ENCODE assay signal across 9 mouse cellular contexts in genomic region chr3:57846912-57847759, GRCm38 (mm10). TPM values are rescaled to one million over a fixed set of nuclear protein-coding genes. Genes with fewer than 3 reads are reported as not detected.
A peak's percentile ranks its signal among the peaks of the same experiment; 100 is the strongest.
DNase-seq lines count a peak whose midpoint lies in the region; ATAC-seq and TF ChIP-seq lines count a peak whose summit lies in the region.
"Had no signal": no experiment of that assay in that cellular context is flagged by ENCODE, and none has a peak within 500 bp of the region (broad histone marks: within the 10 kb centered on the region; RNA-seq: fewer than 3 reads in every experiment).

No protein-coding gene starts in this region.

- H3K4me1 ChIP-seq in hindbrain, embryonic 16.5 days (ENCODE audit: control insufficient read depth, insufficient read depth, low read depth, low read length): peaks cover 18% of the 10 kb centered on the region
- H3K4me1 ChIP-seq in megakaryocyte, embryonic 14.5 days: peaks cover 19% of the 10 kb centered on the region

- no peak for TF ChIP-seq CTCF in gastrocnemius, adult 2 months (IDR thresholded peaks at IDR 0.05)

- intact Hi-C loops in gastrocnemius, adult 2 months (cut with DNase I): loop anchor here (1.0 to 10.0 kb wide), 5 partner anchors 74 to 568 kb away; partner anchors contain the start of gene Tsc22d2

- DNase-seq in NIH3T3 (ENCODE audit: low read depth): peak; percentile 79
- peak; percentile 79 for DNase-seq in cerebellum, adult 9-11 months
- peak; percentile 85 for DNase-seq in gastrocnemius, adult 2 months
- peak; percentile 45 to 60 for DNase-seq in left cerebral cortex, adult 8-10 months (ENCODE audit: low spot score in 2 of 2)
- peak; percentile 61 for DNase-seq in right cerebral cortex, postnatal 14 days
- peak; percentile 49 for DNase-seq in urinary bladder, postnatal 25 days (ENCODE audit: low spot score)

- H3K36me3 ChIP-seq in hindbrain, embryonic 16.5 days (ENCODE audit: control insufficient read depth, insufficient read depth, low read length): peaks cover 15% of the 10 kb centered on the region
- H3K36me3 ChIP-seq in megakaryocyte, embryonic 14.5 days (replicated peaks; ENCODE audit: low read length): no peaks in the 10 kb centered on the region

- H3K27ac ChIP-seq in gastrocnemius, adult 2 months: peak overlapping the region; percentile 96
- H3K27ac ChIP-seq in hindbrain, embryonic 16.5 days (ENCODE audit: low read depth, low read length): peak overlapping the region; percentile 100
- H3K27ac ChIP-seq: macrophage had no signal

- under 1% methylated on average over 66 of the region's 104 CpGs for WGBS in hindbrain, embryonic 16.5 days

- H3K9me3 ChIP-seq in hindbrain, embryonic 16.5 days (ENCODE audit: control insufficient read depth, low read length): no peaks in the 10 kb centered on the region
- H3K9me3 ChIP-seq in megakaryocyte, embryonic 14.5 days: peaks cover 4% of the 10 kb centered on the region

- H3K27me3 ChIP-seq in hindbrain, embryonic 16.5 days (replicated peaks; ENCODE audit: control insufficient read depth, insufficient read depth, low read length): no peaks in the 10 kb centered on the region
- peaks cover 29% of the 10 kb centered on the region for H3K27me3 ChIP-seq in megakaryocyte, embryonic 14.5 days (replicated peaks)

- peak overlapping the region; percentile 95 for H3K4me3 ChIP-seq in gastrocnemius, adult 2 months
- peak overlapping the region; percentile 92 for H3K4me3 ChIP-seq in hindbrain, embryonic 16.5 days (ENCODE audit: low read length)
- peak overlapping the region; percentile 94 for H3K4me3 ChIP-seq in megakaryocyte, embryonic 14.5 days (replicated peaks)

- H3K4me2 ChIP-seq in hindbrain, embryonic 16.5 days (ENCODE audit: low read length): peak overlapping the region; percentile 87

- H3K9ac ChIP-seq in hindbrain, embryonic 16.5 days (ENCODE audit: low read depth, low read length): peak overlapping the region; percentile 100

- ATAC-seq in hindbrain, embryonic 16.5 days: peak; percentile 88

RNA-seq across cellular contexts. Expression of gene Pfn2, which starts 0.7 kb away (rescaled TPM):
- 100 to 1,000 TPM; 168 to 189 TPM for total RNA-seq in gastrocnemius, adult 2 months (2021)
- polyA plus RNA-seq in hindbrain, embryonic 16.5 days (2015; fragmentation: Nextera tagmentation; extraction: Ambion mirVana): 678 and 722 TPM in 2 replicates
- 100 to 1,000 TPM; 451 to 502 (median 485) TPM for total RNA-seq in left cerebral cortex, adult 8-10 months (2022)
- polyA plus RNA-seq in megakaryocyte, embryonic 14.5 days (2012; ENCODE audit: insufficient read depth, low replicate concordance): 2.8 TPM in 1 of 2 replicates, not detected in the other

Comparison
In these comparisons a context has a peak if more than half of its experiments do, and no peak if none do; other contexts are left out.
1. Peak in every context shown above with its lines: DNase-seq, ATAC-seq, H3K4me3 ChIP-seq and H3K27ac ChIP-seq.